Mouse (Mus musculus) testis, postnatal 10 days (tissue): ENCODE data around the gene Olfr855.
A peak's percentile ranks its signal among the peaks of the same experiment; 100 is the strongest.

ENCODE experiments used
- DNase-seq: peaks from one replicate; pipeline ENCODE4 v3.0.0; 2021; ENCODE audit warnings: low spot score

Gene Olfr855

GRCm38 (mm10) chr9:19582317-19582716 lies at the start of gene Olfr855:
Olfr855 (plus strand) TSS chr9:19582617.
- DNase-seq, result no peak

- DNase-seq, result no peak
Measured at GRCm38 (mm10) chr9:19540976-19541375, 41.4 kb upstream of the Olfr855 start, which contains the start of gene Olfr853. Olfr853 (minus strand) TSS chr9:19541076.

DNA sequence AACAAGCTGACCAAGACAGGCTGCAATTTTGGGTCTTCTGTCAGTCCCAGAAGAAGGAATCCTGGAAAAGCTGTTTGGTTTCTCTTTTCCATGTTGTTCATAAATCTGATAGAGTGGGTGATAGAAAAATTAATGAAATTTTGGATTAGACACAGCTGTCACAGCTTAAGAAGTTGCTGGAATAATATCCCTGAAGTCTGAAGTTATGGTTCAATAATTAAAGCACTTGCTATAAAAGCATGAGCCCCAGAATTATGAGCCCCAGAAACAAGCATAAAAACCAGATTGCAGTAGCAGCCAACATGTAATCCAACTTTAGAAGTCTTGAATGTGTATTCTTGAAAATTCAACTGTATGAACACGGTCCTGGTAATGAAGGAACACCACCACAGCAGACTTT lies 15.1 kb upstream of the Olfr855 start, which contains the start of gene Olfr854:
Gene Olfr854, minus strand, starts transcription at position 101 of the 400 bp plus-strand sequence.
- no peak for DNase-seq

DNA sequence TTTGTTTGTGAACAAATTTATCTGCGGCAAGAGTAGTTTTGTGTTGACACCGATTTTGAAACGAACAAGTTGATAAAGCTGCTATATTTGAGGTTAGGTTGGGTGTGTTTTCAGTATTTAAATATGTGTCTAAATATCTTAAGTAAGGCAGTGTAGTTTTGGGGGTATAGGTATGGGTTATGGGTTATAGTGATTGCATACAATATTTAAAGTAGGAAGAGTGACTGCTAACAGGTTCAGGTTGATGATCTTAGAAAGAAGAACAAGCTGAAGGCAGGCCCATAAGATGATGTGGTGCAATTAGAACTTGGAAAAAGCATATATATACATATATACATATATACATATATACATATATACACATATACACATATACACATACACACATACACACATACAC lies 38.9 kb downstream of the Olfr855 start:
- no peak for DNase-seq

GRCm38 (mm10) chr9:19621843-19622822 lies 39.7 kb downstream of the Olfr855 start, which contains the start of gene Zfp317:
Zfp317 (plus strand) TSS chr9:19622102.
- peak; percentile 79 for DNase-seq

DNA sequence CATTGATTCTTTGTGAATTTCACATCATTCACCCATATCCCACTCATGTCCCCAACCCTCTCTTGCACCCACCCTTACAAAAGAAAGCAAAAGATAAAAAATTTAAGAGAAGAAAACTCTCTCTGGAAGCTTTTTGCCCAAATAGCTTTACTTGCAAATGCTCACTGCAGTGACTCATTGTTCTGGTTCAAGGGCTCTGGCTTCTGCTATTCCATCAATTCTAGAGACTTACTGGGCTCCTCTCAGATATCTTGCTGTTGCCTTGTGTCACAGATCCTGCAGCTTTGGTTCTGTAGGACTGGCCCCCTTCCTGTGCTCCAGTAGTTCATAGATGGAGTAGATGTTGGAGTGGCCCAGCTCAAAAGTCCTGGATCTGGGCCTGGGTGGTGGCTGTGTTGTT lies 47.2 kb downstream of the Olfr855 start:
- no peak for DNase-seq
